Mouse (Mus musculus): Measurements from ENCODE around the gene Il17ra. TPM values are rescaled to one million over a fixed set of nuclear protein-coding genes. Genes with fewer than 3 reads are reported as not detected.

The Il17ra gene
- polyA plus RNA-seq, 1 experiment from 2014 or later: 16.3 TPM

DNA sequence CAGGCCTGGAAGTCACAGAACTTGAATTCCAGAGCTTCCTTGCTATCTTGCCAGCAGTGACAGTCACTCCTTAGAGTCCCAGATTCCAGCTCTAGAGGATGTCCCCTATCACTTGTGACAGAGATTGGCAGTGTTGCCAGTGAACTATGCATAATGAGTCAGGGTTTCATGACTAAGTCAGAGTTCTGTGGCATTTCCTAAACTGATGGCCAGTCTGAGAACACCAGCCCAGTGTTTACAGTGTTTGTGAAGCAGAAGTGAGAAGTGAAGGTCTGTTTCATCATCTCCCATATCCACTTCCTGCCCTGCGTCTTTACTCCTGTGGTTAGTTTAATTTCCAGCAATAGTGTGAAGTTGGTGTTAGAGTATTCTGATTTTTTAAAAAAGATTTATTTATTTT is 7.6 kb downstream of the Il17ra start:
- in situ Hi-C loops (cut with MboI; ENCODE audit: low pct_unique_long_range_greater_than_20kb): no loop called here
- CTCF ChIA-PET: interaction anchor here (3.8 kb wide), 1 partner anchor 11 kb away, joined by 22 read pairs; no protein-coding TSS in a partner anchor
- ATAC-seq: no peak
- DNase-seq (ENCODE audit: low read depth, low spot score): no peak
- POLR2A ChIA-PET: no interaction called here
- no peak for TF ChIP-seq CTCF (IDR thresholded peaks at IDR 0.05)
- H3K27me3 ChIP-seq: no peaks in the 10 kb centered on the region

DNA sequence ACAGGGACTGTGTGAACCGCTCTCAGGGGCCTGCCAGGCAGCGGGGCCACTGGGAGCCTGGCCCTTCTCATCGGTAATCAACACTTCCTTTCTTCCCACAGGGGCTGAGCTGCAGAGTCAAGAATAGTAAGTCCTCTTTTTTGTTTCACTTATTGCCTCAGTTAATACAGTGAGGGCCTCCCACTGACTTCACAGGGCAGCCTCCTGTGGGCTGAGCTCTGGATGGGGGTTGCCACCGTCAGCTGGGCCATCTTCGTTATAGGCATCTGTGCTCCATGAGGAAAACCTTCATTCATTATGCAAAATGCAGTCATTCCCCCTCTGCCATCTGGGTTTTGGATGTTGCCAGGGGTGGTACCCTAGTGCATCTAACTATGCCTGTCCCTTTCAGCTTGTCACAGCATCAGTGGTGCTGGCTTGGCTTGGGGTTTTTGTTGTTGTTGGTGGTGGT is 9.0 kb downstream of the Il17ra start:
- in situ Hi-C loops (cut with MboI; ENCODE audit: low pct_unique_long_range_greater_than_20kb): no loop called here
- ChIA-PET CTCF (interaction anchor here (3.8 kb wide), 1 partner anchor 9 kb away, joined by 22 read pairs; no protein-coding TSS in a partner anchor), POLR2A (interaction anchor here (0.7 kb wide), 1 partner anchor 43 kb away, joined by 3 read pairs; no protein-coding TSS in a partner anchor)
- no peak for ATAC-seq
- no peaks in the 10 kb centered on the region for H3K27me3 ChIP-seq
- no peak for TF ChIP-seq CTCF (IDR thresholded peaks at IDR 0.05)
- DNase-seq (ENCODE audit: low read depth, low spot score): no peak

DNA sequence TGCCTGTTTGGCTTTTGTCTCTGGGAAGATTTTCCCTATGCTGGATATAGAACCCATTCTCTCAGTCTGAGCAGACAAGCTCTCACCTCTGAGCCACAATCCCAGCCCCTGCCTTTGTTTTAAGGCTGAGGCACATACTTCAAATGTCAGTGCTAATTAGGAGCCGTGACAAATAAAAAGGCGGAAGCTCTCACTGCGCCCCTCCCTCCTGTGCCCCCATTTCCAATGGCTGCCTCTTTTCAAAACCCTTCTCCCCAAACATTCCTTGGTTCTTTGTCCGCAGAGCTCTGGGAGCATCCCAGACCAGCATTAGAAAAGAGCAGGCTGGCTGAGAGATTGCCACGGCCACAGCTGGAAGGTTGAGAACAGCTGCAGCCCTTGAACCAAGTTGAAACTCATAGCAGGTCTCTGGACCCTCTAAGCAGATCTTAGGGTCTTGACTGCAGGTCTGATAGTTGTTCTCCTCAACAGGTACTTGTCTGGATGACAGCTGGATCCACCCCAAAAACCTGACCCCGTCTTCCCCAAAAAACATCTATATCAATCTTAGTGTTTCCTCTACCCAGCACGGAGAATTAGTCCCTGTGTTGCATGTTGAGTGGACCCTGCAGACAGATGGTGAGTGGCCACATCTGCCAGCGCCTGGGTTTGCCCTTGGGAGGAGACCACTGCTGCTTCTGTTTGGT is 9.6 kb downstream of the Il17ra start:
- DNase-seq (ENCODE audit: low read depth, low spot score): no peak
- in situ Hi-C loops (cut with MboI; ENCODE audit: low pct_unique_long_range_greater_than_20kb): no loop called here
- no peak for TF ChIP-seq CTCF (IDR thresholded peaks at IDR 0.05)
- ChIA-PET CTCF (interaction anchor here (1.0 to 3.8 kb wide), 2 partner anchors 9 to 11 kb away, joined by 3 to 22 read pairs; no protein-coding TSS in a partner anchor), POLR2A (no interaction called here)
- no peak for ATAC-seq
- H3K27me3 ChIP-seq: no peaks in the 10 kb centered on the region

DNA sequence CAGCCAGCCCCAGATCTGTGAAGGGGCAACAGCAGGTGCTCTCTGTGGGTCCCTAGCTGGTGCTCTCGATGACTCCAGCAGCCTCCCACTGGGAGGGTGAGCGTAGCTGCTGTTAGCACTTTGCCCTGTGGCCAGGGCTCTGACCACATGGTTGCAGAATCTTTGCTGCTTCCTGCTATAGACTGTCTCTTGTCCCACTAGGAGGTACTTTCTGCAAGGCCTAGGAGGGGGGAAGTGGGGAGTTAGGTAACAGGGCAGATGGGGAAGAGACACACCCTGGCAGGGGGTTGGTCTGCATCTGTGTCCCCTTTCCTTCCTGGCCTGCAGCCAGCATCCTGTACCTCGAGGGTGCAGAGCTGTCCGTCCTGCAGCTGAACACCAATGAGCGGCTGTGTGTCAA is 10.4 kb downstream of the Il17ra start:
- ChIA-PET CTCF (interaction anchor here (1.0 kb wide), 1 partner anchor 10 kb away, joined by 3 read pairs; no protein-coding TSS in a partner anchor), POLR2A (no interaction called here)
- H3K27me3 ChIP-seq: no peaks in the 10 kb centered on the region
- in situ Hi-C loops (cut with MboI; ENCODE audit: low pct_unique_long_range_greater_than_20kb): no loop called here
- DNase-seq (ENCODE audit: low read depth, low spot score) (no peak), ATAC-seq (no peak)
- TF ChIP-seq CTCF (IDR thresholded peaks at IDR 0.05): no peak

DNA sequence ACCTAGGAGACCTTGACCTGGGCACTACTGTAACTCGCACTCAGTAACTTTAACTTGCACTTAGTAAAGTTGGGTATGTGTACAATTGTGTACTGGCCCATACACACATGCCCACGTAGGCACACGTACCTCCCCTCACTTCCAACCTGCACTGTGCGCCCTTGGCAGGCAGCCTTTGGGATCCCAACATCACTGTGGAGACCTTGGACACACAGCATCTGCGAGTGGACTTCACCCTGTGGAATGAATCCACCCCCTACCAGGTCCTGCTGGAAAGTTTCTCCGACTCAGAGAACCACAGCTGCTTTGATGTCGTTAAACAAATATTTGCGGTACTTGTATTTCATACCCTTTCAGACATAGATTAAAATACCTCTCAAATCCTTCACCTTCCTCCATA is 12.2 kb downstream of the Il17ra start:
- DNase-seq (ENCODE audit: low read depth, low spot score): no peak
- no peaks in the 10 kb centered on the region for H3K27me3 ChIP-seq
- no peak for ATAC-seq
- in situ Hi-C loops (cut with MboI; ENCODE audit: low pct_unique_long_range_greater_than_20kb): no loop called here
- ChIA-PET CTCF (no interaction called here), POLR2A (no interaction called here)
- TF ChIP-seq CTCF (IDR thresholded peaks at IDR 0.05): no peak

DNA sequence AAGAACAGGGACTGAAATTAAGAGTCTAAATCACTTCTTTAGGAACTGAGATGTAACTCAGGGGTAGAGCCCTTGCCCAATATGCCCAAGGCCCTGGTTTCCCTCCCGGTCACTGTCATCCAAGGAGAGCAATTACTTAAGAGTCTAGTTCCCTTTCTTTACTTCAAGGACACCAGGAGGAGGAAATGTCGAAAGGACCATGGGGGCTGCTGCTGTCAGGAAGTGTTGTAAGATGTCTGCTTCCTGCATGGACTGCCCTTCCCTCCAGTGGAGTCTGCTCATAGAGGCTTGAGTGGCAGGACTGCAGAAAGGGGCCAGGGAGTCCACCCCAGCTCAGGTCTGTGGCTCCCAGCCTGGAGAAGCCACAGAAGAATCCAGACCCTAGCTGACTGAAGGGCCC is 16.3 kb downstream of the Il17ra start:
- in situ Hi-C loops (cut with MboI; ENCODE audit: low pct_unique_long_range_greater_than_20kb): no loop called here
- ATAC-seq: no peak
- ChIA-PET POLR2A (no interaction called here), CTCF (interaction anchor here (4.3 kb wide), 1 partner anchor 8 kb away, joined by 22 read pairs; no protein-coding TSS in a partner anchor)
- no peak for TF ChIP-seq CTCF (IDR thresholded peaks at IDR 0.05)
- DNase-seq (ENCODE audit: low read depth, low spot score): no peak
- no peaks in the 10 kb centered on the region for H3K27me3 ChIP-seq

DNA sequence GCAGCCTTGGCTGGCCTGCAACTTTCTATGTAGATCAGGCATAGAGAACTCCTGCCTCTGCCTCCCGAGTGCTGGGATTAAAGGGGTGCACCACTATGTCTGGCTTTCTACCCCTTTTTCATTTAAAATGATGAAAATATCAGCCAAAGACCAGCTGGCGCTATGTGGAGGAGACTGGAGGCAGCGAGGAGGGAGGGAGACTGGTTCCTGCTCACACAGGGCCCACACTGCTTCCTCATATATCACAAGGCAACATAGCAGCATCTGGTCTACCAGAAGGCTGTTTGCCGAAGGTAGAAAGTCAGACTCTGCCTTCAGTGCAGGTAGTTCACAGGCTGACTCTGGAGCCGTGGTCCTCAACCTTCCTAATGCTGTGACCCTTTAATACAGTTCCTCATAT is 17.3 kb downstream of the Il17ra start:
- H3K27me3 ChIP-seq: no peaks in the 10 kb centered on the region
- ATAC-seq (no peak), DNase-seq (ENCODE audit: low read depth, low spot score) (no peak)
- no peak for TF ChIP-seq CTCF (IDR thresholded peaks at IDR 0.05)
- in situ Hi-C loops (cut with MboI; ENCODE audit: low pct_unique_long_range_greater_than_20kb): loop anchor here (5.0 kb wide), 1 partner anchor 43 kb away; no protein-coding TSS in a partner anchor
- POLR2A ChIA-PET: no interaction called here
- CTCF ChIA-PET: interaction anchor here (4.3 kb wide), 1 partner anchor 10 kb away, joined by 22 read pairs; no protein-coding TSS in a partner anchor

DNA sequence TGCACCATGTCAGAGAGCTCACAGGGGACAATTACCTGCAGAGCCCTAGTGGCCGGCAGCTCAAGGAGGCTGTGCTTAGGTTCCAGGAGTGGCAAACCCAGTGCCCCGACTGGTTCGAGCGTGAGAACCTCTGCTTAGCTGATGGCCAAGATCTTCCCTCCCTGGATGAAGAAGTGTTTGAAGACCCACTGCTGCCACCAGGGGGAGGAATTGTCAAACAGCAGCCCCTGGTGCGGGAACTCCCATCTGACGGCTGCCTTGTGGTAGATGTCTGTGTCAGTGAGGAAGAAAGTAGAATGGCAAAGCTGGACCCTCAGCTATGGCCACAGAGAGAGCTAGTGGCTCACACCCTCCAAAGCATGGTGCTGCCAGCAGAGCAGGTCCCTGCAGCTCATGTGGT is 18.5 kb downstream of the Il17ra start:
- CTCF ChIA-PET: interaction anchor here (1.6 to 4.3 kb wide), 3 partner anchors 11 to 55 kb away, joined by 4 to 22 read pairs (median 6); no protein-coding TSS in a partner anchor

DNA sequence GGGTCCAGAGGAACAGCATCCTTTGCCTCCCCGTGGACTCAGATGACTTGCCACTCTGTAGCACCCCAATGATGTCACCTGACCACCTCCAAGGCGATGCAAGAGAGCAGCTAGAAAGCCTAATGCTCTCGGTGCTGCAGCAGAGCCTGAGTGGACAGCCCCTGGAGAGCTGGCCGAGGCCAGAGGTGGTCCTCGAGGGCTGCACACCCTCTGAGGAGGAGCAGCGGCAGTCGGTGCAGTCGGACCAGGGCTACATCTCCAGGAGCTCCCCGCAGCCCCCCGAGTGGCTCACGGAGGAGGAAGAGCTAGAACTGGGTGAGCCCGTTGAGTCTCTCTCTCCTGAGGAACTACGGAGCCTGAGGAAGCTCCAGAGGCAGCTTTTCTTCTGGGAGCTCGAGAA is 19.0 kb downstream of the Il17ra start:
- CTCF ChIA-PET: interaction anchor here (1.2 to 4.3 kb wide), 6 partner anchors 11 to 57 kb away, joined by 4 to 22 read pairs (median 6); no protein-coding TSS in a partner anchor
- TF ChIP-seq CTCF (IDR thresholded peaks at IDR 0.05): no peak
- DNase-seq (ENCODE audit: low read depth, low spot score): no peak
- no peaks in the 10 kb centered on the region for H3K27me3 ChIP-seq
- no peak for ATAC-seq
- in situ Hi-C loops (cut with MboI; ENCODE audit: low pct_unique_long_range_greater_than_20kb): loop anchor here (5.0 kb wide), 1 partner anchor 45 kb away; no protein-coding TSS in a partner anchor
- POLR2A ChIA-PET: interaction anchor here (0.6 to 1.2 kb wide), 2 partner anchors 12 to 72 kb away, joined by 3 to 4 read pairs; partner anchors contain the start of gene Tmem121b

More for the DNA sequence above, 18.5 kb downstream of the Il17ra start:
- no peak for DNase-seq (ENCODE audit: low read depth, low spot score)
- in situ Hi-C loops (cut with MboI; ENCODE audit: low pct_unique_long_range_greater_than_20kb): loop anchor here (5.0 kb wide), 1 partner anchor 44 kb away; no protein-coding TSS in a partner anchor
- no peak for ATAC-seq
- POLR2A ChIA-PET: no interaction called here
- no peak for TF ChIP-seq CTCF (IDR thresholded peaks at IDR 0.05)
- no peaks in the 10 kb centered on the region for H3K27me3 ChIP-seq

DNA sequence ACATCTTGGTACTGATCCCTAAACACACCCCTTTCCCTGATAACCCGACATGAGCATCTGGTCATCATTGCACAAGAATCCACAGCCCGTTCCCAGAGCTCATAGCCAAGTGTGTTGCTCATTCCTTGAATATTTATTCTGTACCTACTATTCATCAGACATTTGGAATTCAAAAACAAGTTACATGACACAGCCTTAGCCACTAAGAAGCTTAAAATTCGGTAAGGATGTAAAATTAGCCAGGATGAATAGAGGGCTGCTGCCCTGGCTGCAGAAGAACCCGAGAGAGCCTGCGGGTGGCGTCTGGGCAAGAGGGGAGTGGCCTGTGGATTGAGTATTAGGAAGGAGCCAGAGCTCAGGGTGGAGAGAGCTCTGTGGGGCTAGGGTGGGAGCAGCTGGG is 19.7 kb downstream of the Il17ra start:
- TF ChIP-seq CTCF (IDR thresholded peaks at IDR 0.05): no peak
- ATAC-seq: peak; percentile 89
- H3K27me3 ChIP-seq: no peaks in the 10 kb centered on the region
- ChIA-PET CTCF (interaction anchor here (0.9 to 4.3 kb wide), 15 partner anchors 10 to 97 kb away, joined by 3 to 22 read pairs (median 5); partner anchors contain the start of gene Tmem121b), POLR2A (interaction anchor here (0.6 to 1.2 kb wide), 2 partner anchors 11 to 303 kb away, joined by 3 to 4 read pairs; partner anchors contain the start of gene Tmem121b)
- in situ Hi-C loops (cut with MboI; ENCODE audit: low pct_unique_long_range_greater_than_20kb): loop anchor here (5.0 kb wide), 1 partner anchor 45 kb away; no protein-coding TSS in a partner anchor
- peak; percentile 67 for DNase-seq (ENCODE audit: low read depth, low spot score)

Data from Patski (cell line).